Mouse (Mus musculus) liver, embryonic 15.5 days (tissue): ENCODE measurements around the gene Lin37. TPM values are rescaled to one million over a fixed set of nuclear protein-coding genes. Genes with fewer than 3 reads are reported as not detected.

Source experiments
- ATAC-seq: fragments of 200-750 bp; cut with Nextera tagmentation; 2 replicates; pipeline ENCODE4 v1.8.0; 2017; ENCODE audit warnings: moderate number of reproducible peaks, mild to moderate bottlenecking, moderate library complexity; ENCODE audit not compliant: insufficient read depth
- H3K27ac ChIP-seq: fragments of 300-500 bp; sonication (generic); replicated peaks from 2 replicates; pipeline ENCODE4 v1.5.1; 2015; ENCODE audit warnings: mild to moderate bottlenecking, inconsistent platforms
- H3K27me3 ChIP-seq: fragments of 300-500 bp; sonication (generic); 2 replicates; pipeline ENCODE4 v1.6.1; 2015; ENCODE audit warnings: mild to moderate bottlenecking, inconsistent platforms
- H3K36me3 ChIP-seq: fragments of 300-500 bp; sonication (generic); replicated peaks from 2 replicates; pipeline ENCODE4 v1.6.1; 2015; ENCODE audit warnings: moderate library complexity, mild to moderate bottlenecking, inconsistent platforms
- H3K4me1 ChIP-seq: fragments of 300-500 bp; sonication (generic); replicated peaks from 2 replicates; pipeline ENCODE4 v1.6.1; 2015; ENCODE audit warnings: inconsistent platforms
- H3K4me2 ChIP-seq: fragments of 300-500 bp; sonication (generic); 2 replicates; pipeline ENCODE4 v1.6.1; 2015; ENCODE audit warnings: moderate library complexity, mild to moderate bottlenecking, inconsistent platforms
- H3K4me3 ChIP-seq: fragments of 300-500 bp; sonication (generic); replicated peaks from 2 replicates; pipeline ENCODE4 v1.5.1; 2015; ENCODE audit warnings: mild to moderate bottlenecking, inconsistent platforms
- H3K9ac ChIP-seq: fragments of 300-500 bp; sonication (generic); 2 replicates; pipeline ENCODE4 v1.6.1; 2015; ENCODE audit warnings: moderate library complexity, mild to moderate bottlenecking, inconsistent platforms
- H3K9me3 ChIP-seq: fragments of 300-500 bp; sonication (generic); replicated peaks from 2 replicates; pipeline ENCODE4 v1.6.1; 2016; ENCODE audit warnings: inconsistent platforms
- WGBS: fragments of 180-500 bp; shearing (Covaris S2); methylation state at CpG from one replicate; pipeline ENCODE4 v1.1.7; 2015; ENCODE audit warnings: mixed read lengths; ENCODE audit not compliant: insufficient replicate concordance; 5-methylcytosine and 5-hydroxymethylcytosine counted together
- polyA plus RNA-seq: library from polyadenylated mRNA; unstranded; fragments of >200 nt; fragmentation: Nextera tagmentation; extraction: Ambion mirVana; gene quantifications from 2 replicates; pipeline ENCODE4 v1.2.1, GENCODE M21; 2015

Gene Lin37
- 23.4 and 26.1 TPM in 2 replicates for polyA plus RNA-seq

GRCm38 (mm10) chr7:30559443-30559954 lies at the start of gene Lin37:
TSS of gene Lin37 (minus strand) at chr7:30559838.
- Histone ChIP-seq H3K9me3 (no peaks in the 10 kb centered on the region), H3K9ac (peak within 1 kb of the TSS; percentile 74), H3K27ac (peak within 1 kb of the TSS; percentile 87), H3K36me3 (peaks cover 37% of the 10 kb centered on the region), H3K4me2 (peak within 1 kb of the TSS; percentile 82), H3K27me3 (no peaks in the 10 kb centered on the region), H3K4me3 (peak within 1 kb of the TSS; percentile 75), H3K4me1 (peaks cover 53% of the 10 kb centered on the region)
- peak; percentile 80 for ATAC-seq
- under 1% methylated on average over 20 of the region's 20 CpGs for WGBS

GRCm38 (mm10) chr7:30608476-30608875 lies 48.8 kb upstream of the Lin37 start:
- Histone ChIP-seq H3K4me3 (no peak overlapping the region), H3K27ac (no peak overlapping the region), H3K27me3 (no peaks in the 10 kb centered on the region; the same call in 1 of the 2 replicates), H3K4me2 (no peak overlapping the region), H3K9me3 (no peaks in the 10 kb centered on the region), H3K4me1 (no peaks in the 10 kb centered on the region), H3K36me3 (no peaks in the 10 kb centered on the region), H3K9ac (no peak overlapping the region)
- no peak for ATAC-seq
- 57% methylated on average over 16 of the region's 16 CpGs for WGBS

- Histone ChIP-seq H3K27ac (no peak overlapping the region), H3K4me1 (no peaks in the 10 kb centered on the region), H3K36me3 (no peaks in the 10 kb centered on the region), H3K27me3 (no peaks in the 10 kb centered on the region; the same call in 1 of the 2 replicates), H3K9ac (no peak overlapping the region), H3K9me3 (no peaks in the 10 kb centered on the region), H3K4me3 (no peak overlapping the region), H3K4me2 (no peak overlapping the region)
- 14% methylated on average over 8 of the region's 8 CpGs for WGBS
- ATAC-seq = no peak
Measured at GRCm38 (mm10) chr7:30607706-30608309, 48.2 kb upstream of the Lin37 start.

GRCm38 (mm10) chr7:30604944-30605343 lies 45.3 kb upstream of the Lin37 start:
- Histone ChIP-seq H3K4me1 (peaks cover 6% of the 10 kb centered on the region), H3K4me2 (no peak overlapping the region), H3K27ac (no peak overlapping the region), H3K9me3 (no peaks in the 10 kb centered on the region), H3K4me3 (no peak overlapping the region), H3K36me3 (no peaks in the 10 kb centered on the region), H3K27me3 (no peaks in the 10 kb centered on the region; the same call in 1 of the 2 replicates), H3K9ac (no peak overlapping the region)
- WGBS = 59% methylated on average over 8 of the region's 8 CpGs
- ATAC-seq = no peak

GRCm38 (mm10) chr7:30604424-30604823 lies 44.8 kb upstream of the Lin37 start:
- ATAC-seq = no peak
- H3K4me1 ChIP-seq = peaks cover 11% of the 10 kb centered on the region
- no peak overlapping the region for H3K27ac ChIP-seq
- 47% methylated on average over 8 of the region's 8 CpGs for WGBS
- no peaks in the 10 kb centered on the region for H3K9me3 ChIP-seq
- H3K4me3 ChIP-seq = no peak overlapping the region
- H3K27me3 ChIP-seq = no peaks in the 10 kb centered on the region; the same call in 1 of the 2 replicates
- H3K9ac ChIP-seq = no peak overlapping the region
- no peaks in the 10 kb centered on the region for H3K36me3 ChIP-seq
- H3K4me2 ChIP-seq = no peak overlapping the region

- H3K27ac ChIP-seq = no peak overlapping the region
- peaks cover 11% of the 10 kb centered on the region for H3K4me1 ChIP-seq
- WGBS = 46% methylated on average over 3 of the region's 3 CpGs
- ATAC-seq = no peak
- no peaks in the 10 kb centered on the region for H3K9me3 ChIP-seq
- no peak overlapping the region for H3K4me3 ChIP-seq
- H3K9ac ChIP-seq = no peak overlapping the region
- peaks cover under 1% of the 10 kb centered on the region; the same call in 1 of the 2 replicates for H3K27me3 ChIP-seq
- no peak overlapping the region for H3K4me2 ChIP-seq
- no peaks in the 10 kb centered on the region for H3K36me3 ChIP-seq
Measured at GRCm38 (mm10) chr7:30602583-30602982, 42.9 kb upstream of the Lin37 start.

- H3K36me3 ChIP-seq = no peaks in the 10 kb centered on the region
- no peak for ATAC-seq
- H3K4me1 ChIP-seq = peaks cover 11% of the 10 kb centered on the region
- 72% methylated on average over 7 of the region's 7 CpGs for WGBS
- no peak overlapping the region for H3K9ac ChIP-seq
- H3K27me3 ChIP-seq = peaks cover 6% of the 10 kb centered on the region; the same call in 1 of the 2 replicates
- no peaks in the 10 kb centered on the region for H3K9me3 ChIP-seq
- peak overlapping the region; percentile 49; the same call in 1 of the 2 replicates for H3K4me2 ChIP-seq
- H3K4me3 ChIP-seq = no peak overlapping the region
- no peak overlapping the region for H3K27ac ChIP-seq
Measured at GRCm38 (mm10) chr7:30600651-30601050, 41.0 kb upstream of the Lin37 start.

- Histone ChIP-seq H3K27ac (no peak overlapping the region), H3K4me2 (peak overlapping the region; percentile 49), H3K9me3 (no peaks in the 10 kb centered on the region), H3K27me3 (peaks cover 13% of the 10 kb centered on the region; the same call in 1 of the 2 replicates), H3K9ac (no peak overlapping the region), H3K4me3 (no peak overlapping the region), H3K4me1 (peaks cover 12% of the 10 kb centered on the region), H3K36me3 (no peaks in the 10 kb centered on the region)
- 2% methylated on average over 16 of the region's 16 CpGs for WGBS
- ATAC-seq = peak; percentile 93
Measured at GRCm38 (mm10) chr7:30599933-30600353, 40.3 kb upstream of the Lin37 start.

GRCm38 (mm10) chr7:30598786-30599185 lies 39.1 kb upstream of the Lin37 start, which contains the start of gene Zbtb32:
TSS of gene Zbtb32 (minus strand) at chr7:30598909.
- H3K4me1 ChIP-seq = peaks cover 23% of the 10 kb centered on the region
- peak within 1 kb of the TSS; percentile 49 for H3K4me2 ChIP-seq
- H3K27ac ChIP-seq = no peak within 1 kb of the TSS
- H3K36me3 ChIP-seq = no peaks in the 10 kb centered on the region
- peaks cover 20% of the 10 kb centered on the region; the same call in 1 of the 2 replicates for H3K27me3 ChIP-seq
- WGBS = 87% methylated on average over 12 of the region's 12 CpGs
- H3K9me3 ChIP-seq = no peaks in the 10 kb centered on the region
- no peak for ATAC-seq
- H3K4me3 ChIP-seq = no peak within 1 kb of the TSS
- no peak within 1 kb of the TSS for H3K9ac ChIP-seq

GRCm38 (mm10) chr7:30596811-30597210 lies 37.2 kb upstream of the Lin37 start:
- H3K4me1 ChIP-seq = peaks cover 33% of the 10 kb centered on the region
- no peak overlapping the region for H3K4me3 ChIP-seq
- H3K9ac ChIP-seq = no peak overlapping the region
- no peak for ATAC-seq
- no peak overlapping the region for H3K27ac ChIP-seq
- no peaks in the 10 kb centered on the region for H3K9me3 ChIP-seq
- no peak overlapping the region for H3K4me2 ChIP-seq
- WGBS = 56% methylated on average over 5 of the region's 5 CpGs
- H3K36me3 ChIP-seq = no peaks in the 10 kb centered on the region
- peaks cover 23% of the 10 kb centered on the region for H3K27me3 ChIP-seq

- Histone ChIP-seq H3K9ac (no peak overlapping the region), H3K9me3 (no peaks in the 10 kb centered on the region), H3K27me3 (peaks cover 23% of the 10 kb centered on the region), H3K4me3 (no peak overlapping the region), H3K27ac (no peak overlapping the region), H3K36me3 (no peaks in the 10 kb centered on the region), H3K4me1 (peaks cover 35% of the 10 kb centered on the region), H3K4me2 (no peak overlapping the region)
- 69% methylated on average over 5 of the region's 5 CpGs for WGBS
- no peak for ATAC-seq
Measured at GRCm38 (mm10) chr7:30596093-30596492, 36.5 kb upstream of the Lin37 start.
